Mouse (Mus musculus) hindbrain, embryonic 13.5 days (tissue): Measurements from ENCODE around the gene Smco2. TPM values are rescaled to one million over a fixed set of nuclear protein-coding genes. Genes with fewer than 3 reads are reported as not detected.

ENCODE experiments used
- ATAC-seq: fragments of 200-750 bp; cut with Nextera tagmentation; 2 replicates; pipeline ENCODE4 v1.8.0; 2017; ENCODE audit warnings: moderate TSS enrichment; ENCODE audit not compliant: low FRiP score
- H3K27ac ChIP-seq: fragments of 300-500 bp; sonication (generic); 2 replicates; pipeline ENCODE4 v1.5.1; 2015; ENCODE audit warnings: inconsistent platforms, mild to moderate bottlenecking, moderate library complexity
- H3K27me3 ChIP-seq: fragments of 300-500 bp; sonication (generic); 2 replicates; pipeline ENCODE4 v1.6.1; 2015; ENCODE audit warnings: mild to moderate bottlenecking, inconsistent platforms
- H3K36me3 ChIP-seq: fragments of 300-500 bp; sonication (generic); 2 replicates; pipeline ENCODE4 v1.6.1; 2015; ENCODE audit warnings: mild to moderate bottlenecking, inconsistent platforms
- H3K4me1 ChIP-seq: fragments of 300-500 bp; sonication (generic); replicated peaks from 2 replicates; pipeline ENCODE4 v1.6.1; 2015; ENCODE audit warnings: inconsistent platforms
- H3K4me2 ChIP-seq: fragments of 300-500 bp; sonication (generic); 2 replicates; pipeline ENCODE4 v1.6.1; 2015; ENCODE audit warnings: inconsistent platforms, mild to moderate bottlenecking, moderate library complexity
- H3K4me3 ChIP-seq: fragments of 300-500 bp; sonication (generic); 2 replicates; pipeline ENCODE4 v1.5.1; 2015; ENCODE audit warnings: mild to moderate bottlenecking, inconsistent platforms
- H3K9ac ChIP-seq: fragments of 300-500 bp; sonication (generic); 2 replicates; pipeline ENCODE4 v1.6.1; 2015; ENCODE audit warnings: mild to moderate bottlenecking, inconsistent platforms
- H3K9me3 ChIP-seq: fragments of 300-500 bp; sonication (generic); 2 replicates; pipeline ENCODE4 v1.6.1; 2016; ENCODE audit warnings: inconsistent platforms
- WGBS: fragments of 180-500 bp; shearing (Covaris S2); methylation state at CpG from one replicate; pipeline ENCODE4 v1.1.7; 2015; 5-methylcytosine and 5-hydroxymethylcytosine counted together
- polyA plus RNA-seq: library from polyadenylated mRNA; unstranded; fragments of >200 nt; fragmentation: Nextera tagmentation; extraction: Ambion mirVana; gene quantifications from 2 replicates; pipeline ENCODE4 v1.2.1, GENCODE M21; 2015

Smco2 gene
- polyA plus RNA-seq = not detected in 2 replicates

DNA sequence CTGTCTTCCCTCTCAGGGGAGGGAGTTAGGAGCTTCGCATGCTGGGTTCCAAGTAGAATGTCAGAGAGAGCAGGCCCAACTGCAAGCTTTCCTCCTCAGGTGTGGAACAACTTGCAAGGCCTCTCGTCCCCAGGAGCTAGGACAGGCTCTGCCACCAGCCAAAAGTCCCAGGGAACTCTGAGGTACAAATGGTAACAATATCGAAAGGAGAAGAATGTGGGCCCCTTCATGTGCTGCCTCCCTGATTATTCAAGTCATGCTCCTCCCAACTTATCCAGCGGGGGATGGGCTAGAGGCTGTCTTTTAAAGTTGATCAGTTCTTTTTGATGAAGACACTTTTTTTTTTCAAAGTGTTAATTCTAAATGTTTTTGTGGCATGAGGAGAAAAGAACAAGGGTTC lies at the start of gene Smco2:
TSS of gene Smco2 (plus strand) at position 55 of the 400 bp plus-strand sequence.
- no peaks in the 10 kb centered on the region for H3K9me3 ChIP-seq
- H3K4me2 ChIP-seq = no peak within 1 kb of the TSS
- no peak within 1 kb of the TSS for H3K4me3 ChIP-seq
- no peak for ATAC-seq
- 0 out of 2 replicates have a peak, but pooled peaks cover 3% of the 10 kb centered on the region for H3K4me1 ChIP-seq
- H3K36me3 ChIP-seq = no peaks in the 10 kb centered on the region
- no peak within 1 kb of the TSS for H3K9ac ChIP-seq
- H3K27me3 ChIP-seq = no peaks in the 10 kb centered on the region
- H3K27ac ChIP-seq = no peak within 1 kb of the TSS
- WGBS = 70% methylated on average over 4 of the region's 4 CpGs

- no peak for ATAC-seq
- Histone ChIP-seq H3K27ac (no peak overlapping the region), H3K4me1 (no peaks in the 10 kb centered on the region), H3K4me3 (no peak overlapping the region), H3K4me2 (no peak overlapping the region), H3K27me3 (no peaks in the 10 kb centered on the region), H3K9me3 (no peaks in the 10 kb centered on the region), H3K9ac (no peak overlapping the region), H3K36me3 (peaks cover 7% of the 10 kb centered on the region; the same call in 1 of the 2 replicates)
- WGBS = 93% methylated on average over 6 of the region's 6 CpGs
Measured at GRCm38 (mm10) chr6:146809991-146810390, 39.9 kb upstream of the Smco2 start.

DNA sequence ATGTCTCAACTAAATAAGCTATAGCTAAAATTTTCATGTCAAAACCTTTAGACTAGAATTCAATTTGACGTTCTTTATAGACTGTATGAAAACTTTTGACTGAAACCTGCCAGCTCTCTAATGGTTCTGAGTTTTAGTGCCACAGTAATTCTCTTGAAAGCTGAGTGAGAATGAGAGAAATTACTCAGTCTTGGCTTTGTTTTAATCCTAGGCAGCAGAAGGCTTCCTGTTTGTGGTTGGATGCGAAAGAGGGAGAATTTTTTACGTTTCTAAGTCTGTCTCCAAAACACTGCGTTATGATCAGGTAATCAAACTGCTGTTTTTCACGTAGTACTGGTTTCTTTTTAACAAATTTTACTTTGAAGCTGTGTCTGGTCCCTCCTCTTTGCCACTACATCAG lies 36.9 kb upstream of the Smco2 start:
- no peaks in the 10 kb centered on the region for H3K4me1 ChIP-seq
- no peak overlapping the region for H3K4me3 ChIP-seq
- ATAC-seq = no peak
- H3K9ac ChIP-seq = no peak overlapping the region
- H3K27ac ChIP-seq = no peak overlapping the region
- no peaks in the 10 kb centered on the region for H3K9me3 ChIP-seq
- WGBS = 94% methylated on average over 5 of the region's 5 CpGs
- peaks cover 7% of the 10 kb centered on the region; the same call in 1 of the 2 replicates for H3K36me3 ChIP-seq
- H3K4me2 ChIP-seq = no peak overlapping the region
- H3K27me3 ChIP-seq = no peaks in the 10 kb centered on the region

GRCm38 (mm10) chr6:146820177-146820965 lies 29.5 kb upstream of the Smco2 start:
- no peak overlapping the region for H3K4me2 ChIP-seq
- no peak overlapping the region for H3K9ac ChIP-seq
- no peaks in the 10 kb centered on the region for H3K27me3 ChIP-seq
- no peaks in the 10 kb centered on the region for H3K4me1 ChIP-seq
- H3K4me3 ChIP-seq = no peak overlapping the region
- WGBS = 84% methylated on average over 29 of the region's 29 CpGs
- no peaks in the 10 kb centered on the region for H3K9me3 ChIP-seq
- H3K27ac ChIP-seq = no peak overlapping the region
- no peak for ATAC-seq
- no peaks in the 10 kb centered on the region for H3K36me3 ChIP-seq

DNA sequence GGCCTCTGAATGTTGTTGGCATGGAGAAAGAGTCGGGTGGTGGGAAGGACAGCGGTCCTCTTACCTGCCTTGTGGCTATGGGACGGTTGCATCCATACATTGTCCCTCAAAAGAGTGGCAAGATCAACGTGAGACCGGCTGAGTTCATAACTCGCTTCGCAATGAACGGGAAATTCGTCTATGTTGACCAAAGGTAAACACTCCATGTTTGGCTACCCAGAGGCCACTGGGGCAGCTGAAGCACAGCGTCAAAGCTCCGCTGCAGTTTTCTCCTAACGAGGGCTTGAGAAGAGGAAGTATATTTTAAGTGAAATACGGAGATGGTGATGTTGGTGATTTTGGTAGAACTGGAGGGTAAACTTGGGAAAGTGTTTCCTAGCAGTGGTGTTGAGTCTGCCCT lies 27.9 kb upstream of the Smco2 start:
- no peaks in the 10 kb centered on the region for H3K4me1 ChIP-seq
- H3K27me3 ChIP-seq = no peaks in the 10 kb centered on the region
- H3K4me3 ChIP-seq = no peak overlapping the region
- no peaks in the 10 kb centered on the region for H3K36me3 ChIP-seq
- H3K9me3 ChIP-seq = no peaks in the 10 kb centered on the region
- no peak overlapping the region for H3K27ac ChIP-seq
- H3K4me2 ChIP-seq = no peak overlapping the region
- ATAC-seq = no peak
- 93% methylated on average over 13 of the region's 13 CpGs for WGBS
- H3K9ac ChIP-seq = no peak overlapping the region

DNA sequence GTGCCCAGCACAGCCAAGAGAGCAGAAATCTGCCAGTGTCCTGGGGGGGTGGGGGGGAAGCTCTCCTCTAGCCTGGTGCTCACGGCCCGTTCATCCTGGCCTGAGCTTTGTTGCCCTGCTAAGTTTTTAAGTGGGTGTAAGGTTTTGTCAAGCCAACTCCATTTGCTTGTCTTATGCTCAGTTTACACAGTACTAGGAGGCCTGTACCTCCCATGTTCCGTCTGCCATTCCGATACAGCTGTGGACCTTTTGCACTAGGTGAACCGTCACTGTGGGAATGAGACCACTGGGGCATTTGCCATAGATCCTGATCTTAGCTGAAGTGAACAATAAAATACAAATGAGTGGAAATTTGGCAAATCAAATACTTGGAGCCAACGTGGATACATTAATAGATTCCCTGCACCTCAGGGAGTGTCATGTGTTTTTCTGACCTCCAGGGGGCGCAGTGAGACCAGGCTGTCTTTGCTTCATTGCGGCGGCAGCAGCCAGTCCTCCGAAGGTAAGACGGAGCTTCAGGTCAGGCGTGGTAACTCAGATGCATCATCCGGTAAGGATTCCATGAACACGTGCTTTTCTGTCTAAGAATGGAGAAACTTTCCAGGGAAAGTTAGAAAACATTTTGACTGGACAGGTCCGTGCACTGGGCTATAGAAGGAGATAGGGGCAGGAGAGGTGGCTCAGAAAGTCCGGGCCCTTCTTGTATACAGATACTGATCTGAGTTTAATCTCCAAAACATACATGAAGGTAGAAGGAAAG lies 25.0 kb upstream of the Smco2 start:
- Histone ChIP-seq H3K9me3 (no peaks in the 10 kb centered on the region), H3K4me2 (no peak overlapping the region), H3K27me3 (no peaks in the 10 kb centered on the region), H3K9ac (no peak overlapping the region), H3K27ac (no peak overlapping the region), H3K4me1 (no peaks in the 10 kb centered on the region), H3K4me3 (no peak overlapping the region), H3K36me3 (no peaks in the 10 kb centered on the region; the same call in 1 of the 2 replicates)
- 42% methylated on average over 16 of the region's 16 CpGs for WGBS
- ATAC-seq = peak; percentile 48; the same call in 1 of the 2 replicates

DNA sequence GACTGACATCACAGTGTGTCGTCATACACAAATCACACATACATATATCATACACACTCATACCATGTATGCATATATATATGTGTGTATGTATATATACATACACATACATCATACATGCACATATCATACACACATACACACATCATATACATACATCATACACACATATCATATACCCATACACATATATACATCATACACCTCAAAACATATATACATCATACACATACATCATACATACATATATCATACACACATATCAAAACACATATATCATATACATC lies 24.5 kb upstream of the Smco2 start:
- Histone ChIP-seq H3K27ac (no peak overlapping the region), H3K4me1 (no peaks in the 10 kb centered on the region), H3K27me3 (no peaks in the 10 kb centered on the region), H3K9ac (no peak overlapping the region), H3K4me2 (no peak overlapping the region), H3K36me3 (no peaks in the 10 kb centered on the region; the same call in 1 of the 2 replicates), H3K4me3 (no peak overlapping the region), H3K9me3 (no peaks in the 10 kb centered on the region)
- WGBS = 88% methylated on average over 1 of the region's 1 CpGs
- no peak for ATAC-seq

DNA sequence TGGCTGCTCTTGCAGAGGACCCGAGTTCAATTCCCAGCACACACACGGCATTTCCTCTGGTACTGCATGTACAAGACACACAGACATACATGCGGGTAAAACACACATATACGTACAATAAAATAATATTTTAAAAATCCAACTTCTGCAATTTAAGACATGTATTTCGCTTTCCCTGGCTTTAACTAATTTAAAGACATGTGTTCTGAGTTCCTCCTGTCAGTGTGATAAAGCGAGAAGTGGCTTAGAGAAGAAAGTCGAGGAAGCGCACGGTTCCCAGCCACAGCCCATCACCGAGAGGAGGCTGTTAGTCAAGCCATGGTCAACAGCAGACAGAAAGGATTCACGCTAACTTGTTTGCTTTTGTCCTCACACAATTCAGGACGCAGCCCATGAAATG lies 18.6 kb upstream of the Smco2 start:
- Histone ChIP-seq H3K4me2 (no peak overlapping the region), H3K27me3 (no peaks in the 10 kb centered on the region), H3K27ac (no peak overlapping the region), H3K9me3 (no peaks in the 10 kb centered on the region), H3K4me3 (no peak overlapping the region), H3K36me3 (no peaks in the 10 kb centered on the region; the same call in 1 of the 2 replicates), H3K9ac (no peak overlapping the region), H3K4me1 (0 out of 2 replicates have a peak, but pooled peaks cover 5% of the 10 kb centered on the region)
- WGBS = 77% methylated on average over 12 of the region's 12 CpGs
- ATAC-seq = no peak

- 0 out of 2 replicates have a peak, but pooled peaks cover 5% of the 10 kb centered on the region for H3K4me1 ChIP-seq
- H3K9me3 ChIP-seq = no peaks in the 10 kb centered on the region
- ATAC-seq = peak; percentile 68; the same call in 1 of the 2 replicates
- whole genome bisulfite sequencing = 74% methylated on average over 6 of the region's 6 CpGs
- H3K4me3 ChIP-seq = no peak overlapping the region
- no peak overlapping the region for H3K4me2 ChIP-seq
- H3K36me3 ChIP-seq = no peaks in the 10 kb centered on the region; the same call in 1 of the 2 replicates
- H3K9ac ChIP-seq = no peak overlapping the region
- H3K27me3 ChIP-seq = no peaks in the 10 kb centered on the region
- H3K27ac ChIP-seq = no peak overlapping the region
Measured at GRCm38 (mm10) chr6:146833485-146834314, 16.2 kb upstream of the Smco2 start.

- Histone ChIP-seq H3K36me3 (no peaks in the 10 kb centered on the region; the same call in 1 of the 2 replicates), H3K4me1 (0 out of 2 replicates have a peak, but pooled peaks cover 5% of the 10 kb centered on the region), H3K27ac (no peak overlapping the region), H3K4me3 (no peak overlapping the region), H3K9me3 (no peaks in the 10 kb centered on the region), H3K27me3 (no peaks in the 10 kb centered on the region), H3K4me2 (no peak overlapping the region), H3K9ac (no peak overlapping the region)
- WGBS = 88% methylated on average over 3 of the region's 3 CpGs
- ATAC-seq = no peak
Measured at GRCm38 (mm10) chr6:146834342-146834741, 15.6 kb upstream of the Smco2 start.

DNA sequence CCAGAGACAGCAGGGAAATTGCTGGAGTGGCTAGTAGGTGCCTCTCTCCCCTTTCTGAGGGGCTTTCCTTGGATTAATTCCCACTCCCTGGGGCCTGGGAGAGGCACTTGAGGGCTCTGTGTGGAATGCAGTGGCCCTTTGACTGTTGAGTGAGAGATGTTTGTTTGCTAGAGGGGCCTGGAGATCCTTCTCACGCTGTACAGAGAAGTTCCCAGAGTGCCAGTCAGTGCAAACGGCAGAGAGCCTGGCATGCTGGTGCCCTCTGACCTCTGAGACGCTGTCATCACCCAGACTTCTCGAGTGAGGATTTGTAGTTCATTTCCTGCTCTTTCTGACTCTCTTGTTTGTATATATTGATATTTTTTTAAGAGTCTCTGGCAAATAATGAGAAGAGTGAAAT lies 14.1 kb upstream of the Smco2 start:
- H3K27me3 ChIP-seq = no peaks in the 10 kb centered on the region
- H3K36me3 ChIP-seq = no peaks in the 10 kb centered on the region
- no peak overlapping the region for H3K4me3 ChIP-seq
- no peak for ATAC-seq
- no peak overlapping the region for H3K4me2 ChIP-seq
- 0 out of 2 replicates have a peak, but pooled peaks cover 5% of the 10 kb centered on the region for H3K4me1 ChIP-seq
- H3K27ac ChIP-seq = no peak overlapping the region
- no peak overlapping the region for H3K9ac ChIP-seq
- WGBS = 34% methylated on average over 4 of the region's 4 CpGs
- H3K9me3 ChIP-seq = no peaks in the 10 kb centered on the region

- 80% methylated on average over 7 of the region's 7 CpGs for WGBS
- Histone ChIP-seq H3K36me3 (no peaks in the 10 kb centered on the region), H3K27me3 (no peaks in the 10 kb centered on the region), H3K4me1 (0 out of 2 replicates have a peak, but pooled peaks cover 5% of the 10 kb centered on the region), H3K9ac (no peak overlapping the region), H3K27ac (no peak overlapping the region), H3K9me3 (no peaks in the 10 kb centered on the region), H3K4me2 (no peak overlapping the region), H3K4me3 (no peak overlapping the region)
- no peak for ATAC-seq
Measured at GRCm38 (mm10) chr6:146837316-146837715, 12.6 kb upstream of the Smco2 start.
